9 mouse cellular contexts compared by ENCODE assay signal in the genomic region with DNA sequence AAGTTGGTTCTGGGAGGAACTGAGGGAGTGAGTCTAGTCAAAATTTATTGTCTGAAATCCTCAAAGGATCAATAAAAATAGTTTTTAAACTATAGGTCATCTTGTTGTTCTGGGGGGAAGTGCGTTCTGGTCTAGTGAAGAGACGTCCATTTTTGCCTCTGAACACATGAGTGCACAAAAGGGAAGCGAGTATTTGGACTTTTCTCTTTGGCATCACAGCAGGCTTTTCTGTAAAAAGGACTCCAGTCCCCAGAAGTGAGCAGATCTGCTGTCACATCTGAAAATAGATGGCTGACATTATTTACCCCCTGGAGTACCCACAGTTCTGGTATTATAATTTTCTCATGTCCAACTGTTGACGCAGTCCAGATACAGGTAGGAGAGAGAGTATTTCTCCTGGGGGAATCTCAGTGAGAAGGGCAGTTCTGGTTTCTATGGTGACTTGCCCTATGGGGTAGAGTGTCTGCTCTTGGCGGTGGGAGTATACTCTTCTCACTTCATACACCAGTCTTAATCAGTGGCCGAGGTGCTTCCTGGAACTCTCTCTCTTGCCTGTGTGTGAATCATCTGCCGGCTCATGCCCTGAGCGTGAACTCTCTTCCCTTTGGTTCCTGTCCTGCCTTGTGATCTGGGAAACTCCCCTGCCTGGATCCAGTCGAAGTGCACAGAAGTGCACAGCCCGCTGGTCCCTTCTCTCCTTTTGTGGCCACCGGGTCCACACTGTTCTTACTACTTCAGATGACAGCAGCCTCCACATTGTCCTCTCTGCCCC. TPM values are rescaled to one million over a fixed set of nuclear protein-coding genes. Genes with fewer than 3 reads are reported as not detected.
DNase-seq lines count a peak whose midpoint lies in the region; ATAC-seq lines count a peak whose summit lies in the region.
"Had no signal": no experiment of that assay in that cellular context is flagged by ENCODE, and none has a peak within 500 bp of the region (broad histone marks: within the 10 kb centered on the region; RNA-seq: fewer than 3 reads in every experiment).

No protein-coding gene starts in this region.

- peaks cover 27% of the 10 kb centered on the region for H3K4me1 ChIP-seq in forebrain, embryonic 10.5 days
- H3K4me1 ChIP-seq in forebrain, embryonic 13.5 days = peaks cover 22% of the 10 kb centered on the region
- H3K4me1 ChIP-seq in heart, embryonic 16.5 days (ENCODE audit: control insufficient read depth, insufficient read depth, low read length) = peaks cover 35% of the 10 kb centered on the region
- peaks cover 23% of the 10 kb centered on the region for H3K4me1 ChIP-seq in midbrain, embryonic 15.5 days

- no peaks in the 10 kb centered on the region for H3K27me3 ChIP-seq in forebrain, embryonic 10.5 days (ENCODE audit: poor library complexity, severe bottlenecking)
- H3K27me3 ChIP-seq in forebrain, embryonic 13.5 days = no peaks in the 10 kb centered on the region
- H3K27me3 ChIP-seq in heart, embryonic 16.5 days (ENCODE audit: control insufficient read depth, insufficient read depth, low read length) = no peaks in the 10 kb centered on the region
- H3K27me3 ChIP-seq in midbrain, embryonic 15.5 days (replicated peaks) = no peaks in the 10 kb centered on the region
- H3K27me3 ChIP-seq: limb, embryonic 15.5 days had no signal

- H3K4me2 ChIP-seq in forebrain, embryonic 13.5 days = no peak overlapping the region
- no peak overlapping the region for H3K4me2 ChIP-seq in heart, embryonic 16.5 days (ENCODE audit: low read depth, low read length)
- H3K4me2 ChIP-seq in midbrain, embryonic 15.5 days = no peak overlapping the region
- H3K4me2 ChIP-seq: limb, embryonic 15.5 days had no signal

- H3K9me3 ChIP-seq in forebrain, embryonic 10.5 days = no peaks in the 10 kb centered on the region
- H3K9me3 ChIP-seq in forebrain, embryonic 13.5 days (replicated peaks) = no peaks in the 10 kb centered on the region
- H3K9me3 ChIP-seq in heart, embryonic 16.5 days (replicated peaks; ENCODE audit: control insufficient read depth, low read length) = no peaks in the 10 kb centered on the region
- H3K9me3 ChIP-seq in midbrain, embryonic 15.5 days = no peaks in the 10 kb centered on the region
- H3K9me3 ChIP-seq: limb, embryonic 15.5 days had no signal

- 0 out of 2 replicates have a peak overlapping the region, but pooled peaks have one; percentile 20 for H3K27ac ChIP-seq in forebrain, embryonic 10.5 days
- H3K27ac ChIP-seq in forebrain, embryonic 13.5 days = no peak overlapping the region
- H3K27ac ChIP-seq in heart, embryonic 16.5 days (ENCODE audit: low read length) = peak overlapping the region; percentile 4
- no peak overlapping the region for H3K27ac ChIP-seq in midbrain, embryonic 15.5 days
- H3K27ac ChIP-seq: limb, embryonic 15.5 days had no signal

- DNase-seq in forebrain, embryonic 10.5 days (ENCODE audit: extremely low spot score, low spot score) = no peak
- peak; percentile 27 for DNase-seq in R1 (ENCODE audit: low read depth, low spot score)
- DNase-seq in kidney, postnatal 14 days = peak; percentile 61
- no peak for DNase-seq in layer of hippocampus, adult 9-10 months (ENCODE audit: low spot score)
- no peak for DNase-seq in left cerebral cortex, postnatal 36 days (ENCODE audit: low spot score in 2 of 2)

- ATAC-seq in forebrain, embryonic 13.5 days = no peak
- ATAC-seq in heart, embryonic 16.5 days (replicated peaks; ENCODE audit: extremely low read depth, insufficient read depth, low FRiP score) = peak; percentile 60
- peak; percentile 31 for ATAC-seq in midbrain, embryonic 15.5 days (replicated peaks)

- intact Hi-C loops in left cerebral cortex, postnatal 36 days (cut with DNase I) = no loop called here

- H3K36me3 ChIP-seq in forebrain, embryonic 10.5 days (replicated peaks) = peaks cover 4% of the 10 kb centered on the region
- peaks cover 5% of the 10 kb centered on the region for H3K36me3 ChIP-seq in forebrain, embryonic 13.5 days (ENCODE audit: poor library complexity, severe bottlenecking)
- 0 out of 2 replicates have a peak, but pooled peaks cover 3% of the 10 kb centered on the region for H3K36me3 ChIP-seq in heart, embryonic 16.5 days (ENCODE audit: control insufficient read depth, insufficient read depth)
- no peaks in the 10 kb centered on the region for H3K36me3 ChIP-seq in midbrain, embryonic 15.5 days (replicated peaks)

- 52% methylated on average over 11 of the region's 11 CpGs for WGBS in forebrain, embryonic 10.5 days
- 47% methylated on average over 11 of the region's 11 CpGs for WGBS in forebrain, embryonic 13.5 days
- WGBS in heart, embryonic 16.5 days = 35% methylated on average over 11 of the region's 11 CpGs
- 42% methylated on average over 11 of the region's 11 CpGs for WGBS in midbrain, embryonic 15.5 days

- H3K4me3 ChIP-seq in forebrain, embryonic 10.5 days = no peak overlapping the region
- H3K4me3 ChIP-seq in forebrain, embryonic 13.5 days = no peak overlapping the region
- no peak overlapping the region for H3K4me3 ChIP-seq in heart, embryonic 16.5 days (ENCODE audit: low read length)
- H3K4me3 ChIP-seq in midbrain, embryonic 15.5 days = no peak overlapping the region
- H3K4me3 ChIP-seq: limb, embryonic 15.5 days had no signal

- H3K9ac ChIP-seq in forebrain, embryonic 13.5 days = no peak overlapping the region
- H3K9ac ChIP-seq in heart, embryonic 16.5 days (ENCODE audit: low read length) = no peak overlapping the region
- H3K9ac ChIP-seq in midbrain, embryonic 15.5 days = no peak overlapping the region
- H3K9ac ChIP-seq: limb, embryonic 15.5 days had no signal

RNA-seq across cellular contexts. Expression of a gene that starts 15.2 kb away (rescaled TPM):
- 42.3 and 42.5 TPM in 2 replicates for polyA plus RNA-seq in forebrain, embryonic 10.5 days (2016; fragmentation: Nextera tagmentation; extraction: Ambion mirVana)
- 179 TPM in 2 replicates for polyA plus RNA-seq in forebrain, embryonic 13.5 days (2015; fragmentation: Nextera tagmentation; extraction: Ambion mirVana)
- polyA plus RNA-seq in heart, embryonic 16.5 days (2015; fragmentation: Nextera tagmentation; extraction: Ambion mirVana) = 75.5 and 79.4 TPM in 2 replicates
- polyA plus RNA-seq in midbrain, embryonic 15.5 days (2015; fragmentation: Nextera tagmentation; extraction: Ambion mirVana) = 321 and 340 TPM in 2 replicates
- total RNA-seq in left cerebral cortex, postnatal 36 days (2021) = 100 to 1,000 TPM; 136 to 139 TPM

RNA-seq across cellular contexts. Expression of a gene that starts 55.0 kb away (rescaled TPM):
- 0.19 TPM in 1 of 2 replicates, not detected in the other for polyA plus RNA-seq in forebrain, embryonic 10.5 days (2016; fragmentation: Nextera tagmentation; extraction: Ambion mirVana)
- not detected in 2 replicates for polyA plus RNA-seq in forebrain, embryonic 13.5 days (2015; fragmentation: Nextera tagmentation; extraction: Ambion mirVana)
- not detected in 2 replicates for polyA plus RNA-seq in heart, embryonic 16.5 days (2015; fragmentation: Nextera tagmentation; extraction: Ambion mirVana)
- not detected in 2 replicates for polyA plus RNA-seq in midbrain, embryonic 15.5 days (2015; fragmentation: Nextera tagmentation; extraction: Ambion mirVana)
- not detected for total RNA-seq in left cerebral cortex, postnatal 36 days (2021)
- polyA plus RNA-seq: limb, embryonic 15.5 days had no signal

RNA-seq across cellular contexts. Expression of a gene that starts 59.0 kb away (rescaled TPM):
- 3.9 and 5.1 TPM in 2 replicates for polyA plus RNA-seq in forebrain, embryonic 10.5 days (2016; fragmentation: Nextera tagmentation; extraction: Ambion mirVana)
- polyA plus RNA-seq in forebrain, embryonic 13.5 days (2015; fragmentation: Nextera tagmentation; extraction: Ambion mirVana) = 0.88 and 1.4 TPM in 2 replicates
- polyA plus RNA-seq in heart, embryonic 16.5 days (2015; fragmentation: Nextera tagmentation; extraction: Ambion mirVana) = 9.2 and 11.1 TPM in 2 replicates
- polyA plus RNA-seq in midbrain, embryonic 15.5 days (2015; fragmentation: Nextera tagmentation; extraction: Ambion mirVana) = 1.2 and 1.8 TPM in 2 replicates
- 1 to 10 TPM; 6.2 to 7.0 TPM for total RNA-seq in left cerebral cortex, postnatal 36 days (2021)

Comparison
In these comparisons a context has a peak if more than half of its experiments do, and no peak if none do; other contexts are left out.
1. H3K27ac ChIP-seq: peak in forebrain, embryonic 10.5 days (single experiment) and heart, embryonic 16.5 days (single experiment); none in forebrain, embryonic 13.5 days (single experiment) and midbrain, embryonic 15.5 days (single experiment).
2. DNase-seq: peak in R1 (single experiment) and kidney, postnatal 14 days (single experiment); none in forebrain, embryonic 10.5 days (single experiment), layer of hippocampus, adult 9-10 months (single experiment) and left cerebral cortex, postnatal 36 days (0 of 2).